Mouse (Mus musculus) embryo, embryonic 11 days (tissue): ENCODE results near the gene Map3k6.

ENCODE experiments used
- DNase-seq: peaks from one replicate; pipeline ENCODE4 v3.0.0-alpha.2; 2015

Map3k6 gene

DNA sequence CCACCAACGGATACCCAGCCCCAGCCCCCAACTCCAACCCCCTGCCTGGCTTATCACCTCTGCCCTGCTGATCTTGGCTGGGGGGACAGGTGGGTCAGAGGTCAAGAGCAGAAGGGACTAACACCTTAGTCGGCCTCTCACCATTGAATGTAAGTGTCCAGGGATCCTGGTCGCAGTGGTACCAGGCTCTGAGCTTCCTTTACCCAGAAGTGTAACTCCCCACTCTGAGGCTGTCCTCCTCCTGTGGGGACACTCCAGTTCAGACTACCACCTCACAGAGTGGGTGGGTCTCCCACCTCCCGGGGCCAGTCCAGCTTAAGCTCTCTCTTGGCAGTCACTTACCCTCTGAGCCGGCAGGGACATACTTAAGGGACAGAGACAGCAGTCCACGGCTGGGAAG, 14.8 kb downstream of the Map3k6 start:
- no peak for DNase-seq

- no peak for DNase-seq
Measured at GRCm38 (mm10) chr4:133256820-133257219, 16.2 kb downstream of the Map3k6 start.

DNA sequence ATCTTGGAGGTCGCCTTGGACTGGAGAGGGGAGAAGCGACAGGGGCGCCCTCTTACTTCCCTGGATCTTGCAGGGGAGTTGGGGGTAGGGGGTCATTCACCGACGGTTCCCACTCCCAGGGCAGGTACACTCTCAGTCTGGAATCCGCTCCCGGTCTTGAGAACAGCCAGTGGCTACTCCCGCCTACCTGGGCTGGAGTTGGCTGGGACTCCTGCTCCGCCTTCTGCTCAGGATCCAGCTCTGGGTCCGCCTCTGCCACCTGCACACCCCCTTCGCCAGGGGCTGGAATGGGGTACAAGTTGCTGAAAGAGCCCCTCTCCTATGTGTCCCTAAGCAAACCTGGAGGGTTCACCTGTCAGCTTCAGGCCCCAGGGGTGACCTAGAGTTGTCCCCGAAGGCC, 16.6 kb downstream of the Map3k6 start:
- no peak for DNase-seq

DNA sequence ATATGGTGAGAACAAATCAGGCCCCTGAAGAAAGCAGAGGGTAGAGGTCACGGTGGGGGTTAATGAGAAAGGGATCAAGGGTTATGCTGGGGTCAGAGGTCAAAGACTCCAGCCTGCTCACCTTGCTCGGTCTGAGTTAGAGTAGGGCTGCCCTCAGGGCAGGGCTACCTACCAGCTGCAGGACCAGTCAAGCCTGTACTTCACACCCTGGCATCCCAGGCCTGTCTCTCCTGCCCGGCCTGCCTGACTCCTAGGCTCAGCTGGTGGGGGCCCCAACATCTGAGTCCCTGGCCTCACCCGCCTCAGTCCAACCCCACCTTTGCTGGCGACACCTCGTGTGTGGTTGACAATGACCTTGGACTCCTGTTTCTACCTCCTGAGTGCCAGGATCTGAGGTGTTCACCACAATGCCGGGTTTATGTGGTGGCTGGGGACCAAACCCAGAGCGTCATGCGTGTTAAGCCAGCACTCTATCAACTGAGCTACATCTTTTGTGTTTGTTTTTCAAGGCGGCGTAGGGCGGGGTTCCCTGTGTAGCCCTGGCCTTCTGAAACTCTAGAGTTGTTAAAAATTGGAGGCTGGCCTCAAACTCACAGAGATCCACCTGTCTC, 17.3 kb downstream of the Map3k6 start:
- DNase-seq, result no peak

DNA sequence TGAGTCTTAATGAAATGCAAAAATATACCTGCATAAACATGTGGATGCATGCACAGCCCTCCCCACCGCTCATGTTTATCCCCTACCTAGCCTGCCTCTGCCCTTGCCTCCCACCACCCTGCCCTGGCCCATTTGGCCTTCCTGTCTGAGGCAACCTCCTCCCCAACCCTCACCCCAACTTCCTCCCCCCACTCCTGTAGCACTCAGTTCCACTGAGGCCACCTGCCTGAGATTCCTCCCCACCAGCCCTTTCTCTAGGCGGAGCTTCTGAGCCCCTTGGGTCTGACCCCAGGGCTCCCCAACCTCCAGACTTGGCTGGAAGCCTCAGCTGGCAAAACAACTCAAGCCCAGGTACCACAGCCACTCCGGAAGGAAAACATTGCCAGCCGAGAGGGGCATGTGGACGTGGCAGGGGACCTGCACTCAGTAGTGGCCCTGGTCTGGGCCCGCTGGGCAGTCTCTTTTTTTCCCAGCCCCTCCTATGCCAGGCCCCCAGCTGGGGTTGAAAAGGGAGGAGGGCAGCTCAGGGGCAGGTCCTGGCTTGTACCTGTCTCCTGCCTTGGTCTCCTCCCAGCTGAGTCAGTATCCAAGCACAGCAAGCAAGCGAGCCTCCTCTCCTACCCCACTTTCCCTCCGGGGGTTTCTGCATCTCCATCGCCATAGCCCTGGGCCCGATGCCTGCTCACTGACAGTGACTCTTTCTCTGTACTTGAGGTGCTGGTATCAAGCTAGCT, 21.2 kb downstream of the Map3k6 start:
- DNase-seq, result no peak

DNA sequence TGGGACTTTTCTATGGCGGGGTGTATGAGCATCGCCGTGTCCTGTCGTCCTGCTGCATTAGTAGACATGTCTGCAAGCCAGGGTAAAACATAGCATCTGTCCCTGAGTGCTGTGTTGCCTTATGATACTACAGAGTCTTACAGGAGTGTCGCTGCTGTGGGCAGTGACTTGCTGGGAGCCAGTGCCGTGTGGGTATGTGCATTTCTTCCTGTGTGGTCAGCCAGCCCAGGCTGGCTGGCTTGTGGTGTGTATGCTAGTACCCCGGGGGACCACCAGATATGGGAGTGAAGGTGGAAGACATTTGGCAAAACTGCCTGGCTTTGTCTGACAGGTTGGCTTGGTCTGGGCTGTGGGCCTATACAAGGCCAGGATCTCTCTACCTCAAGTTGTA, 21.8 kb downstream of the Map3k6 start:
- DNase-seq, result no peak

- DNase-seq, result no peak
Measured at GRCm38 (mm10) chr4:133262882-133263281, 22.3 kb downstream of the Map3k6 start, which contains the start of gene Sytl1. Gene Sytl1 (minus strand): TSS chr4:133263113.

- DNase-seq, result no peak
Measured at GRCm38 (mm10) chr4:133263756-133264155, 23.1 kb downstream of the Map3k6 start.

- no peak for DNase-seq
Measured at GRCm38 (mm10) chr4:133264559-133264958, 23.9 kb downstream of the Map3k6 start.

DNA sequence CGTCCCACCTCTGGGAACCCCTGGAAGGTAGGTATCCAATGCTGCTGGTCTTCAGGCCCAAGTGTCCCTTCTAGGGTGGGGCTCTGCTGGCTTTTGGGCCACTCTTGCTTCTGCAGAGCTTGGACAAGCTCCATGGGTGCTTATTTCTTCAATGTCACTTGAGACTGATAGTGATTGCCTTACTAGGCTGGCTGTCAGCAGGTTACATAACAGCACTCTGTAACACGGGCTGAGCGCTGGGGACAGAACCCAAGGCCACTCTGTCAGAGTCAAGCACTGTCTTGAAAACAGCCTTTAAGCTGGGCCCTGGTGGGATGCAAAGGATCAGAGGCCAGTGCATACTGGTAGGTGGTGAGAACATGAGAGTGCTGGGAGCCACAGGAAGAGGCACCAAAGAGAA, 24.7 kb downstream of the Map3k6 start:
- DNase-seq, result no peak

DNA sequence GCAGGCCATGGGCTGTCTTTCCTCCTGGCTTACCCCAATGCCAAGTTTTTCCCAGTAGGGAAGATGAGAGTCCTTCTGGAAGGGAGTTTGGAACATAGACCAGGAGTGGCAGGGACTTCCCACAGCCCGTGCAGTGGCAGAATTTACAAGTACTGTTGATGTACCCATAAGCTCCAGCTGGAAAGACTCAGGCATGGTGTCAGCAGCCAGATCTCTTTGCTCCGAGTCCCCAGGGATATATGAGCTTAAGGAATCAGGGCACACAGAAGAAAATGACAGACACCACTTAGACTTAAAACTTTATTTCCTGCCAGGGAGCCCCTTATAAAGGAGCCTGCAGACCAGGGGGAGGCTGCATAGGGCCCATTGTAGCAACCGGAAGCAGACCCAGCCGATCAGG, 25.1 kb downstream of the Map3k6 start:
- DNase-seq, result no peak

GRCm38 (mm10) chr4:133266248-133266880, 25.7 kb downstream of the Map3k6 start:
- no peak for DNase-seq

DNA sequence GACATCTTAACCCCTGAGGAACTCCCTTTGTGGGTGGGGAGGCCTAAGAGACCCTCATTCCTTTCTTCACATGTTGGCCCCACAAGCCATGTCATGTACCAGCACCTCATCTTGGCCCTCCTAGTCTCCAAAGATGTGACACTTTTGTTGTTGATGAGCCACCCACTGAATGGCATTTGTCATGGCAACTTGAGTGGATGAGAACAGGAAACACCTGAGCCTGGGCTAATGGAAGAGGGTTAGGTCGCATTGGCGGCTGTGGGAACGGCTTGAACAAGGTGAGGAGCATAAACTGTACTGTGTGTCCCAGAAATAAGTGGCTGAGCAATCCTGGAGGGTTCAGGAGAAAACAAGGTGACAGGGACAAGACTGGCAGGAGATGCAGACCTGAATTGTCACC, 28.3 kb downstream of the Map3k6 start:
- DNase-seq, result no peak

- no peak for DNase-seq
Measured at GRCm38 (mm10) chr4:133269596-133269995, 29.0 kb downstream of the Map3k6 start.

GRCm38 (mm10) chr4:133270929-133271328, 30.3 kb downstream of the Map3k6 start:
- DNase-seq, result no peak

DNA sequence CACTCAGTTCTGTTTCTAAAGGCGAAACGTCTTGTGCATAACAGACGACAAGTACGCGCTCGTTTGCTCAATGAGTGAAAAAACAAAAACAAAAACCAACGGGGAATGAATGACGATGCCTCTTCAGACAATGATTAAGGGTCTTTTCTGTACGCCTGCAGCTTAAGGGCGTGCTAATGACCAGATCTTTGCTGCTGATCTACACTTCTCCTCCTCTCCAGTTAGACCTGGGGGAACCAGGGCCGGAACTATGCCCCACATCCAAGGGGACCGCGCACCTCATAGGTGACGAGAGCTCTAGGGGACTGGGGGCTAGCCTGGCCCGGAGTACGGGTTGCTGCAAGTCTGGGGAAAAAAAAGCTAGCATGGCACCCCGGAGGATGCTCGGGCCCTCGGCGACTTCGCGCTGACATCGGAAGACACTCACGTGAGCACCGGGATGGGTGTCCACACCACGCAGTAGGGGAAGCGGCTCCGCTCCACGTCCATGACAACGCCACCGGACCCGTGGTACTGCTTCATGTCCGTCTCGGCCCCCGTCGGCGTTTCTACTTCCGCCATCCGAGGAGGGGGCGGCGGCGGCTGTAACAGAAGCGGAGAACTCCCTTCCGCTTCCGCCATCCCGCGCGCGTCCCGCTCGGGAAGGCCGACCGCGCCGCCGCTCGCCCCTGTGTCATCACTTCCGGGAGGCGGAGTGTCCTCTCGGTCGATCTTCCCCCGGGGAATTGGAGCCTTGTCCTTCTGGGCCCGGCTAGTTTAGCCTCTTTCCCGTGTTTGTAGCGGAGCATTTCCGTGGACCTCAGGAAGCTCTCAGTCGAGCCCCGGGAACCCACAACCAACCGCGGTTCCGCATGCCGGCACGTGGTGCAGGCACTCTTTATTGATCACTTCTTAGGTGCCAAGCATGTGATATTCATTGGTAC, 36.7 kb downstream of the Map3k6 start, which contains the start of gene Tmem222:
TSS of gene Tmem222 (minus strand) at position 689 of the 923 bp plus-strand sequence.
- DNase-seq, result peak; percentile 98

DNA sequence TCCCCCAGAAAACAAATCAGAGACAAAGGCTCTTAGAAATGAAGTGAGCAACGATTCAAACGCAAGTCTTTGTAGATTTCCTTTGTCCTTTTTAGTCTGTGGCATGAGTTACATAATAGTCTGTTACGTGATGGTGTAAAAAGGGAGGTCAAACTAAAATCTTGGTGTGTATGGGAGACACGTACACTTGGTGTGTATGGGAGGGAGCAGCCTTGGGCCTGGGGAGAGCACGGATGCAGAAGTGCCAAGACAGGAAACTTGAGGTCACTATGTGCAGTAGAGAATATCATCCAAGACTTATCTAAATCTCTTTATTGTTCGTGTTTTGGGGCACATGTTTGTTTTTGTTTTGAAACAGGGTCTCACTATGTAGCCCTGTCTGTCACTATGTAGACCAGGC, 37.4 kb downstream of the Map3k6 start:
- DNase-seq, result no peak

DNA sequence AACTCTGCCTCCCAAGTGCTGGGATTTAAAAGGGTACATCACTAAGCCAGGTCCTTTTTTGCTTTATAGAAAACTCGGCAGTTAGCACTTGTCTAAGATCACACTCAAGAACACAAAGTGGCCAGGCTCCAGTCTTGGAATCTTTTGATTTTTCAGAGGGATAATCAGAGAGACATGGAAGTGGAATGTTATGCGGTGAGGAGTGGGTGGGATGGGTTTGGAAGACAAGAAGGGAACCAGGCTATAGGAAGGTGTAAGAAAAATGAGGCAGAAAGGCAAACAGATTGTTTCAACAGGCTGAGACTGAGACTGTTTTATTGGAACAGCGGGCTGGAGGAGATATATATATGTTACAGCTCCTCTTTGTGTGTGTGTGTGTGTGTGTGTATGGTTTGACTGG, 37.9 kb downstream of the Map3k6 start:
- no peak for DNase-seq

- DNase-seq, result no peak
Measured at GRCm38 (mm10) chr4:133281513-133281912, 40.9 kb downstream of the Map3k6 start.

DNA sequence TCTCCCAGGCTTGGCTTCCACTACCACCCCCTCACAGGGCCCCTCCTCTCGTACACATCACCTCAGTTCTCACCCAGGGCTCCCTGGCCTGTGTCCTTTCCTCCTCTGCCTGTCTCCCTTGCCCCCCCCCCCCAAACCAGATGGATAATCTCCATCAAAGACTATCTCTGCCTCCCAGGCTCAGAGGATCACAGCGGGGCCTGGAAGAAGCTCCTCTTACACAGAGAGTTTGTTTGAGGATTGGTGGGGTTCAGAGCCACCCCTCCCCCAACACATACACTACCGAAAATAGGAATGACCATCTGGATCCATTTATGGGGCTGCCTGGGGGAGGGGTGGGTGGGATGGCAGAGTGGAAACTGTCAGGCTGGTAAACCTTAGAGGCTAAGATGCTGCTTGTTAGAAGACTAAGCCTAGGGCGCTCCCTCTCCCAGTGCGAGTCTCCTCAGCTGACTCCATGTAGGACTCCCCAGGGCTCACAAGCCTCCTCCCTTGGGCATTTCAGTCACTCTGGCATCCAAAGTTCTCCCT, 41.4 kb downstream of the Map3k6 start:
- peak; percentile 87 for DNase-seq

- DNase-seq, result peak; percentile 54
Measured at GRCm38 (mm10) chr4:133282656-133283055, 42.0 kb downstream of the Map3k6 start.

DNA sequence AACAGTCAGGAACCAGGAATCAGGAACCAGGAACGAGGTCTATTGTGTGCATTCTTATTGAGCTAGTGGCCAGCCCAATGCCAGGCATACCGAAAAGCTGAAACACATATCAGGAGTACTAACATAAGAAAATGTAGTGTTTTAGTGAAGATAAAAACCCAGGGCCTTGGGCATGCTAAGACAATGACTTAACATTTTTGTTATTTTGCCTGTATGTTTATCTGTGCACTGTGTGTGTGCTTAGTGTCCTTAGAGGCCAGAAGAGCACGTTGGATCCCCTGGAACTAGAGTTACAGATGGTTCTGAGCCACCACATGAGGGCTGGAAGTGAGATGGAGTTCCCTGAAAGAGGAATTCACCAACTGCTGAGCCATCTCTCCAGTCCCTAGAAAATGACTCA, 44.7 kb downstream of the Map3k6 start:
- no peak for DNase-seq

- DNase-seq, result no peak
Measured at GRCm38 (mm10) chr4:133285950-133286349, 45.3 kb downstream of the Map3k6 start.
